Mouse (Mus musculus) thymus, adult 2 months (tissue): ENCODE measurements around the gene Rbfox3.

Source experiments
- CTCF ChIP-seq: fragments of 200-500 bp; IDR thresholded peaks from 2 replicates; pipeline ENCODE4 v1.5.1; 2012; ENCODE audit warnings: mild to moderate bottlenecking, control low read depth, low read length, moderate library complexity, borderline replicate concordance; ENCODE audit not compliant: control insufficient read depth, poor library complexity, insufficient read depth; ENCODE audit errors: extremely low read depth
- POLR2A ChIP-seq: fragments of 200-500 bp; IDR thresholded peaks from 2 replicates; pipeline ENCODE4 v1.6.1; 2012; ENCODE audit warnings: mild to moderate bottlenecking, low read length, control low read depth, moderate library complexity; ENCODE audit not compliant: control insufficient read depth, poor library complexity, insufficient read depth; ENCODE audit errors: extremely low read depth

GRCm38 (mm10) chr11:118443201-118443970, 468.0 kb downstream of the Rbfox3 start:
- TF ChIP-seq CTCF, result peak; percentile 89
- TF ChIP-seq POLR2A, result no peak
